Mouse (Mus musculus): Measurements from ENCODE around the gene Hoxa1. TPM values are rescaled to one million over a fixed set of nuclear protein-coding genes. Genes with fewer than 3 reads are reported as not detected.
A peak's percentile ranks its signal among the peaks of the same experiment; 100 is the strongest.

Gene Hoxa1
- polyA plus RNA-seq, 1 experiment from 2014 or later: 1.4 TPM

DNA sequence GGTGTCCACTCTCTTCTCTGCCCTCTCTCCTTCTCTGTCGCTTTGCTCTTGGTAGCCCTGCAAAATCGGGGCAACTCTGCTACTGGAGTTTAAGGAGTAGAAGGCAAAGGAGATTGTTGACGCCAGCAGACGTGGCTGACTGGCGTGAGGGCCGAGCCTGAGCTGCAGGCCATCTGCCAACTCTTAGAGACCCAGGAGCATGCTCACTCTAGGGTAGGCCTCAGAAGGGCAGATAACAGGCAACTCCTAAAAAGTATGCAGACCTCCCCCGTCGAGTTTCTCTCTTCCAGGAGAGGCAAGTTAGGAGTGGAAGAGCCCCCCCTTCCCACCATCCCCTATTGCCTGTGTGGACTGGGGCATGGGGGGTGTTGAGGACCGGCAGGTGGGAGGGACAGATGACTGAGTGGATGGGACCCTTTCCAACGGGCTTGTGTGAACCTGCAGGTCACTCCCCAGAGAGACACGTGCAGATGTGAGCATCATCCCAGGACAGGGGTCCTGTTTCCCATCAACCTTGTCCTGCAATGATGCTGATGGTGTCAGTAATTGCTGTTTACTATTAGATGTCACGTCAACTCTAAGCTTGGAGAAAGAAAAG is 1.1 kb upstream of the Hoxa1 start:
- Histone ChIP-seq H3K27ac (peak overlapping the region; percentile 95), H3K4me3 (peak overlapping the region; percentile 81), H3K27me3 (ENCODE audit: insufficient read depth, poor library complexity, severe bottlenecking) (peaks cover 100% of the 10 kb centered on the region), H3K36me3 (no peaks in the 10 kb centered on the region; the same call in 1 of the 2 replicates), H3K4me1 (replicated peaks) (peaks cover 36% of the 10 kb centered on the region), H3K9me3 (no peaks in the 10 kb centered on the region)
- no peak for DNase-seq (ENCODE audit: low spot score)
- 3% methylated on average over 12 of the region's 12 CpGs for WGBS

GRCm38 (mm10) chr6:52157466-52158275 is 446 bp downstream of the Hoxa1 start:
- Histone ChIP-seq H3K4me3 (peak overlapping the region; percentile 81), H3K9me3 (no peaks in the 10 kb centered on the region), H3K36me3 (no peaks in the 10 kb centered on the region; the same call in 1 of the 2 replicates), H3K27me3 (ENCODE audit: insufficient read depth, poor library complexity, severe bottlenecking) (peaks cover 100% of the 10 kb centered on the region), H3K4me1 (replicated peaks) (peaks cover 32% of the 10 kb centered on the region), H3K27ac (no peak overlapping the region; the same call in 1 of the 2 replicates)
- peak; percentile 43 for DNase-seq (ENCODE audit: low spot score)
- 2% methylated on average over 32 of the region's 32 CpGs for WGBS

GRCm38 (mm10) chr6:52156551-52157200 is 1.4 kb downstream of the Hoxa1 start:
- H3K27me3 ChIP-seq (ENCODE audit: insufficient read depth, poor library complexity, severe bottlenecking): peaks cover 100% of the 10 kb centered on the region
- H3K4me1 ChIP-seq (replicated peaks): peaks cover 32% of the 10 kb centered on the region
- WGBS: 2% methylated on average over 20 of the region's 20 CpGs
- H3K36me3 ChIP-seq: no peaks in the 10 kb centered on the region
- peak; percentile 35 for DNase-seq (ENCODE audit: low spot score)
- H3K4me3 ChIP-seq: no peak overlapping the region
- no peak overlapping the region for H3K27ac ChIP-seq
- no peaks in the 10 kb centered on the region for H3K9me3 ChIP-seq

DNA sequence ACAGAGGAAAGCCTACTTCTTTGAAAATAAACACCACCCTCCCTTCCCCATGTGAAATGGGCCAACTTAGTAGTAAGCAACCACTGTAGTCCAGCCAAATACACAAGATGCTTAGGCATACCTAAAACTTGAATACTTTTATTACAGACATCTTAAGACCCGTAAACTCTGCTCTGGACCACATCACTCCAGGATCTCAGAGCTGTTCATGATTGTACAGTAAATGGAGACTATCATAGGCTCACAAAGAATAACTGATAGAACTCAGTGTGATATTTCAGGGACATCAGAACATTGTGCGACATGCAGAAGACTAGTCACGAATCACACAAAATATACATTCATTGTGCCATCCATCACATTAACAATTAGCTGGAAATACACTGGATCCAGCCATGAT is 2.6 kb downstream of the Hoxa1 start:
- peaks cover 32% of the 10 kb centered on the region for H3K4me1 ChIP-seq (replicated peaks)
- no peaks in the 10 kb centered on the region for H3K36me3 ChIP-seq
- no peak overlapping the region for H3K4me3 ChIP-seq
- peaks cover 100% of the 10 kb centered on the region for H3K27me3 ChIP-seq (ENCODE audit: insufficient read depth, poor library complexity, severe bottlenecking)
- H3K27ac ChIP-seq: no peak overlapping the region
- WGBS: 47% methylated on average over 3 of the region's 3 CpGs
- no peaks in the 10 kb centered on the region for H3K9me3 ChIP-seq
- no peak for DNase-seq (ENCODE audit: low spot score)

DNA sequence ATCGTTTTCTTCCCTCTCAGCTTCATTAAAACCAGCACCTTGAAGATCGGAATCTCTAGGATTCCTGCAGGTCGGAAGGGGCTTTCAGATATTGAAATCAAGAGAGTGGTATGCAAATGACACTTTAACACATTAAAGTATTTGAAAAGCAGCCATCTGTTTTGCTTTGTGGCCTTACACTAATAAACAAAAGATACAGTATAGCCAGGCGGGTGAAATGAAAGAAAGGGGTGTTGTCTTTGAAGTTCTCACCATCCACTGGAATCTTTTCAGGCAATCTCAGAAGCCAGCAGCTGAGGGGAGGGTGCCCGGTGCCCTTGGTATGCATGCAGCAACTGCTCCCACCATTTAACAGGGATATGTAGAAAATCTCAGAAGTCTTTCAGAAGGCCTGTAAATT is 4.1 kb downstream of the Hoxa1 start:
- Histone ChIP-seq H3K9me3 (no peaks in the 10 kb centered on the region), H3K27me3 (ENCODE audit: insufficient read depth, poor library complexity, severe bottlenecking) (peaks cover 100% of the 10 kb centered on the region), H3K27ac (no peak overlapping the region), H3K4me3 (no peak overlapping the region), H3K4me1 (replicated peaks) (peaks cover 19% of the 10 kb centered on the region), H3K36me3 (no peaks in the 10 kb centered on the region)
- 6% methylated on average over 5 of the region's 5 CpGs for WGBS
- no peak for DNase-seq (ENCODE audit: low spot score)

DNA sequence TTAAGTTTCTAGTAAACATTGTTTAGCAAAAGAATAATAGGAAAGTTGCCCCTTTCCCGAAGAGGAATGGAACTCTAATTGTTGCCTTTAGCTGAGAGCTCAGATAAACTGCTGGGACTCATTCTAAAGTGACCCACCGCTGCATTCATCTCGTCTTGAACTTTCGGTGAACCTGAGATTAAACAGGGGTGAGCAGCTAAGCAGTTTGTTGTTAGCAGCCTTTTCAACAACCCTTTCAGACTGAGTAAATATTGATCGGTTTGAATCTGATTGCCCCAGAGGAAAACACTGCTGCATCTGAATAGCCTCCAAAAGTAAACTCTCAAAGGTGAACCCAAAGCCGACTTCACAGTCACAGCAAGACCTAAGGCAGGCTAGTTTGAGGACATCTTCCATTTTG is 4.8 kb downstream of the Hoxa1 start:
- no peaks in the 10 kb centered on the region for H3K9me3 ChIP-seq
- whole genome bisulfite sequencing: 1% methylated on average over 6 of the region's 6 CpGs
- DNase-seq (ENCODE audit: low spot score): peak; percentile 24
- H3K4me1 ChIP-seq (replicated peaks): peaks cover 11% of the 10 kb centered on the region
- H3K27ac ChIP-seq: no peak overlapping the region
- peaks cover 100% of the 10 kb centered on the region for H3K27me3 ChIP-seq (ENCODE audit: insufficient read depth, poor library complexity, severe bottlenecking)
- H3K4me3 ChIP-seq: no peak overlapping the region
- no peaks in the 10 kb centered on the region for H3K36me3 ChIP-seq

GRCm38 (mm10) chr6:52152226-52153193 is 5.6 kb downstream of the Hoxa1 start:
- H3K4me1 ChIP-seq (replicated peaks): 0 out of 2 replicates have a peak, but pooled peaks cover 5% of the 10 kb centered on the region
- peak; percentile 38 for DNase-seq (ENCODE audit: low spot score)
- no peaks in the 10 kb centered on the region for H3K9me3 ChIP-seq
- H3K36me3 ChIP-seq: no peaks in the 10 kb centered on the region
- H3K4me3 ChIP-seq: no peak overlapping the region
- 3% methylated on average over 16 of the region's 16 CpGs for WGBS
- H3K27me3 ChIP-seq (ENCODE audit: insufficient read depth, poor library complexity, severe bottlenecking): peaks cover 100% of the 10 kb centered on the region
- no peak overlapping the region for H3K27ac ChIP-seq

- Histone ChIP-seq H3K27me3 (ENCODE audit: insufficient read depth, poor library complexity, severe bottlenecking) (peaks cover 100% of the 10 kb centered on the region), H3K36me3 (no peaks in the 10 kb centered on the region), H3K4me1 (replicated peaks) (0 out of 2 replicates have a peak, but pooled peaks cover 5% of the 10 kb centered on the region), H3K4me3 (no peak overlapping the region), H3K27ac (no peak overlapping the region), H3K9me3 (no peaks in the 10 kb centered on the region)
- no peak for DNase-seq (ENCODE audit: low spot score)
- WGBS: 8% methylated on average over 4 of the region's 4 CpGs
Observed at GRCm38 (mm10) chr6:52151571-52151970, 6.5 kb downstream of the Hoxa1 start.

DNA sequence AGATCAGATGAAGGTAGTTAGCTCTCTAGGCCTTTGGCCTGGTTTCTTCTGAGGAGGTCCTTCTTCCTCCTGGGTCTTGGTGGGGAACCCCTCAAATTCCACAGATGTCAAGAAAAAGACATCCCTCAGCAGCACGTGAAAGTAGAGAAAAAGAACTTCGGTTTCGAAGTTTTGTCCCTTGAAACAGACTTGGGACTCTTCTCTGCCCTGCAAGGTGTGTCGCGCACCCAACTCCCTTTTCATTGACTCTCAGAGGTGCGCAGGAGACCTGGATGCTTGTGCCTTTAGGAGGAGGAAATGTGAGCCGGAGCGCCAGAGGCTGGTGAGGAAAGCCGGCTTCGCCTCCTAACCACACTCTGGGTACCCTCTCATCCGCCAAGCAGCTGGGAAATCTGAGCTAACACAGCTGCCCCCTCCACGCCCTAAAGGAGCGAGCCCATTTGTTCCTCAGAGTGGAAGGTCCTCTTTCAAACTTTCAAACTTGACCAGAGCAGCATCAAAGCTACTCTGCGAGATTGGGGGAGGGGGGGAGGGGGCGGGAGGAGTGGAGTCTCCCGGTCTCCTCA is 7.6 kb downstream of the Hoxa1 start:
- no peak overlapping the region for H3K27ac ChIP-seq
- no peak for DNase-seq (ENCODE audit: low spot score)
- peak overlapping the region; percentile 11; the same call in 1 of the 2 replicates for H3K4me3 ChIP-seq
- peaks cover 100% of the 10 kb centered on the region for H3K27me3 ChIP-seq (ENCODE audit: insufficient read depth, poor library complexity, severe bottlenecking)
- 0 out of 2 replicates have a peak, but pooled peaks cover 5% of the 10 kb centered on the region for H3K4me1 ChIP-seq (replicated peaks)
- H3K36me3 ChIP-seq: no peaks in the 10 kb centered on the region
- H3K9me3 ChIP-seq: no peaks in the 10 kb centered on the region
- 6% methylated on average over 16 of the region's 16 CpGs for WGBS

GRCm38 (mm10) chr6:52139115-52139514 is 19.0 kb downstream of the Hoxa1 start:
- WGBS: 92% methylated on average over 5 of the region's 5 CpGs
- no peak overlapping the region for H3K27ac ChIP-seq
- peaks cover 4% of the 10 kb centered on the region; the same call in 1 of the 2 replicates for H3K27me3 ChIP-seq (ENCODE audit: insufficient read depth, poor library complexity, severe bottlenecking)
- H3K4me3 ChIP-seq: no peak overlapping the region
- no peaks in the 10 kb centered on the region for H3K36me3 ChIP-seq
- no peaks in the 10 kb centered on the region for H3K9me3 ChIP-seq
- peaks cover 14% of the 10 kb centered on the region for H3K4me1 ChIP-seq (replicated peaks)
- no peak for DNase-seq (ENCODE audit: low spot score)

DNA sequence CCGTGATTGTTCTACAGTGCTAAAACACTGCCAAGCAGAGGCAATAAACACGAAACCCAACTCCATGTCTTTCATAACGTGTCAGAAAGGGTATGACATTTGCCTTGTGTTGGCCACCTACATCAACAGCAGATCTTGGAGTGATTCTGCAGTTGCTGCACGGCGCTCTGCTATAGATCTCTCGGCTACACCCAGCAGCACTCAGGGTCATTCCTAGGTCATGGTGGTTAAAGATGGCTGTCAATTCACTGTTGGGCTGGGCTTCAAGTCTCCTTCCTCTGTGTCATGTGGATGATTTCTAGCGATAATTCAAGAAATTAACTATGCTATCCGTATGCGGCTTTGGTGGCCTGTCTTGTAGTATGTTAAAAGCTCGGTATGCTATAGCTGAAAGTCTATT is 19.5 kb downstream of the Hoxa1 start:
- no peak overlapping the region for H3K27ac ChIP-seq
- WGBS: 74% methylated on average over 10 of the region's 10 CpGs
- H3K9me3 ChIP-seq: no peaks in the 10 kb centered on the region
- no peaks in the 10 kb centered on the region for H3K36me3 ChIP-seq
- H3K4me3 ChIP-seq: no peak overlapping the region
- no peak for DNase-seq (ENCODE audit: low spot score)
- H3K27me3 ChIP-seq (ENCODE audit: insufficient read depth, poor library complexity, severe bottlenecking): peaks cover 3% of the 10 kb centered on the region; the same call in 1 of the 2 replicates
- H3K4me1 ChIP-seq (replicated peaks): peaks cover 14% of the 10 kb centered on the region
